Mouse (Mus musculus): ENCODE data around the gene Cd164l2. TPM values are rescaled to one million over a fixed set of nuclear protein-coding genes. Genes with fewer than 3 reads are reported as not detected.

Gene Cd164l2
- polyA plus RNA-seq, 1 experiment: not detected

DNA sequence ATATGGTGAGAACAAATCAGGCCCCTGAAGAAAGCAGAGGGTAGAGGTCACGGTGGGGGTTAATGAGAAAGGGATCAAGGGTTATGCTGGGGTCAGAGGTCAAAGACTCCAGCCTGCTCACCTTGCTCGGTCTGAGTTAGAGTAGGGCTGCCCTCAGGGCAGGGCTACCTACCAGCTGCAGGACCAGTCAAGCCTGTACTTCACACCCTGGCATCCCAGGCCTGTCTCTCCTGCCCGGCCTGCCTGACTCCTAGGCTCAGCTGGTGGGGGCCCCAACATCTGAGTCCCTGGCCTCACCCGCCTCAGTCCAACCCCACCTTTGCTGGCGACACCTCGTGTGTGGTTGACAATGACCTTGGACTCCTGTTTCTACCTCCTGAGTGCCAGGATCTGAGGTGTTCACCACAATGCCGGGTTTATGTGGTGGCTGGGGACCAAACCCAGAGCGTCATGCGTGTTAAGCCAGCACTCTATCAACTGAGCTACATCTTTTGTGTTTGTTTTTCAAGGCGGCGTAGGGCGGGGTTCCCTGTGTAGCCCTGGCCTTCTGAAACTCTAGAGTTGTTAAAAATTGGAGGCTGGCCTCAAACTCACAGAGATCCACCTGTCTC is 46.0 kb downstream of the Cd164l2 start:
- Histone ChIP-seq H3K27ac (ENCODE audit: insufficient read depth, low read length) (no peak overlapping the region), H3K4me3 (ENCODE audit: insufficient read depth, low read length) (no peak overlapping the region), H3K4me1 (ENCODE audit: control insufficient read depth, insufficient read depth, low read length) (no peaks in the 10 kb centered on the region)
- TF ChIP-seq CTCF (IDR thresholded peaks at IDR 0.05; ENCODE audit: borderline replicate concordance, insufficient read depth, low read length): no peak
- TF ChIP-seq POLR2A (IDR thresholded peaks at IDR 0.05; ENCODE audit: low read depth, low read length): no peak

DNA sequence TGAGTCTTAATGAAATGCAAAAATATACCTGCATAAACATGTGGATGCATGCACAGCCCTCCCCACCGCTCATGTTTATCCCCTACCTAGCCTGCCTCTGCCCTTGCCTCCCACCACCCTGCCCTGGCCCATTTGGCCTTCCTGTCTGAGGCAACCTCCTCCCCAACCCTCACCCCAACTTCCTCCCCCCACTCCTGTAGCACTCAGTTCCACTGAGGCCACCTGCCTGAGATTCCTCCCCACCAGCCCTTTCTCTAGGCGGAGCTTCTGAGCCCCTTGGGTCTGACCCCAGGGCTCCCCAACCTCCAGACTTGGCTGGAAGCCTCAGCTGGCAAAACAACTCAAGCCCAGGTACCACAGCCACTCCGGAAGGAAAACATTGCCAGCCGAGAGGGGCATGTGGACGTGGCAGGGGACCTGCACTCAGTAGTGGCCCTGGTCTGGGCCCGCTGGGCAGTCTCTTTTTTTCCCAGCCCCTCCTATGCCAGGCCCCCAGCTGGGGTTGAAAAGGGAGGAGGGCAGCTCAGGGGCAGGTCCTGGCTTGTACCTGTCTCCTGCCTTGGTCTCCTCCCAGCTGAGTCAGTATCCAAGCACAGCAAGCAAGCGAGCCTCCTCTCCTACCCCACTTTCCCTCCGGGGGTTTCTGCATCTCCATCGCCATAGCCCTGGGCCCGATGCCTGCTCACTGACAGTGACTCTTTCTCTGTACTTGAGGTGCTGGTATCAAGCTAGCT is 49.9 kb downstream of the Cd164l2 start:
- Histone ChIP-seq H3K27ac (ENCODE audit: insufficient read depth, low read length) (no peak overlapping the region), H3K4me1 (ENCODE audit: control insufficient read depth, insufficient read depth, low read length) (no peaks in the 10 kb centered on the region), H3K4me3 (ENCODE audit: insufficient read depth, low read length) (no peak overlapping the region)
- TF ChIP-seq POLR2A (IDR thresholded peaks at IDR 0.05; ENCODE audit: low read depth, low read length) (no peak), CTCF (IDR thresholded peaks at IDR 0.05; ENCODE audit: borderline replicate concordance, insufficient read depth, low read length) (no peak)

DNA sequence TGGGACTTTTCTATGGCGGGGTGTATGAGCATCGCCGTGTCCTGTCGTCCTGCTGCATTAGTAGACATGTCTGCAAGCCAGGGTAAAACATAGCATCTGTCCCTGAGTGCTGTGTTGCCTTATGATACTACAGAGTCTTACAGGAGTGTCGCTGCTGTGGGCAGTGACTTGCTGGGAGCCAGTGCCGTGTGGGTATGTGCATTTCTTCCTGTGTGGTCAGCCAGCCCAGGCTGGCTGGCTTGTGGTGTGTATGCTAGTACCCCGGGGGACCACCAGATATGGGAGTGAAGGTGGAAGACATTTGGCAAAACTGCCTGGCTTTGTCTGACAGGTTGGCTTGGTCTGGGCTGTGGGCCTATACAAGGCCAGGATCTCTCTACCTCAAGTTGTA is 50.4 kb downstream of the Cd164l2 start:
- Histone ChIP-seq H3K4me1 (ENCODE audit: control insufficient read depth, insufficient read depth, low read length) (no peaks in the 10 kb centered on the region), H3K27ac (ENCODE audit: insufficient read depth, low read length) (no peak overlapping the region), H3K4me3 (ENCODE audit: insufficient read depth, low read length) (no peak overlapping the region)
- TF ChIP-seq CTCF (IDR thresholded peaks at IDR 0.05; ENCODE audit: borderline replicate concordance, insufficient read depth, low read length) (no peak), POLR2A (IDR thresholded peaks at IDR 0.05; ENCODE audit: low read depth, low read length) (no peak)

DNA sequence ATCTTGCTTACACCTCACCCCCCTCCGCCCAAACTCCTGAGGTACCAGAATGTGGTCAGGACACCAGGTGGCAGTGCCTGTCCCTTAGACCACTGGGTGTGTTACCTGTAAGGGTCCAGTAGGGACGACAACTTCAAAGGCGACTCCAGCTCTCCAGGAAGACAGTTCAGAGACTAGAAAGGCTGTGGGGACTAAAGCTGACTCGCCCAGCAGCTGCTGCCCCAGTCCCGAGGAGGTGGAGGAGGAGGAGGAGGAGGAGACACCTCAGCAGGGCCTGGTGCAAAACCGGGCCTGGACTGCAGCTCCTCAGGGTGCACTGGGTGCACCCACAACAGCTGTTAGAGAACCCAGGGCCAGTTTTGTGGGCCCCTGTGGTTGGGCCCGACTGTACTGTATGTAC is 51.0 kb downstream of the Cd164l2 start, which contains the start of gene Sytl1:
Gene Sytl1 (minus strand): TSS at position 232 of the 400 bp plus-strand sequence.
- H3K4me1 ChIP-seq (ENCODE audit: control insufficient read depth, insufficient read depth, low read length): no peaks in the 10 kb centered on the region
- no peak for TF ChIP-seq POLR2A (IDR thresholded peaks at IDR 0.05; ENCODE audit: low read depth, low read length)
- TF ChIP-seq CTCF (IDR thresholded peaks at IDR 0.05; ENCODE audit: borderline replicate concordance, insufficient read depth, low read length): no peak
- no peak within 1 kb of the TSS for H3K4me3 ChIP-seq (ENCODE audit: insufficient read depth, low read length)
- no peak within 1 kb of the TSS for H3K27ac ChIP-seq (ENCODE audit: insufficient read depth, low read length)

DNA sequence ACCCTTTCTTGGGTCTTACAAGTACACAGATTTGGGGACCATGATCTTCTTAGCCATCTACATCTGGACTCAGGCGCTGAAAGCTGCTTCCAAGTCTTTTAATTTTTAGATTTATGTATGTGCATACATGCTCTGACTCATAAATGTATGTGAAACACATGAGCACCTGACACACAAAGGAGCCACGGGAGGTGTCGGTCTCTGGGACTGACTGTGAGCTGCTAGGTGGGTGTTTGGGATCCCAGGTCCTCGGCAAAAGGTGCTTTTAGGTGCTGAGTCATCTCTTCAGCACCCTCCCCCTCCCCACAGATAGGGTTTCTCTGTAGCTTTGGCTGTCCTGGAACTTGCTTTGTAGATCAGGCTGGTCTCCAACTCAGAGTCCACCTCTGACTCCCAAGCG is 51.8 kb downstream of the Cd164l2 start:
- Histone ChIP-seq H3K4me3 (ENCODE audit: insufficient read depth, low read length) (no peak overlapping the region), H3K27ac (ENCODE audit: insufficient read depth, low read length) (no peak overlapping the region), H3K4me1 (ENCODE audit: control insufficient read depth, insufficient read depth, low read length) (no peaks in the 10 kb centered on the region)
- no peak for TF ChIP-seq CTCF (IDR thresholded peaks at IDR 0.05; ENCODE audit: borderline replicate concordance, insufficient read depth, low read length)
- no peak for TF ChIP-seq POLR2A (IDR thresholded peaks at IDR 0.05; ENCODE audit: low read depth, low read length)

DNA sequence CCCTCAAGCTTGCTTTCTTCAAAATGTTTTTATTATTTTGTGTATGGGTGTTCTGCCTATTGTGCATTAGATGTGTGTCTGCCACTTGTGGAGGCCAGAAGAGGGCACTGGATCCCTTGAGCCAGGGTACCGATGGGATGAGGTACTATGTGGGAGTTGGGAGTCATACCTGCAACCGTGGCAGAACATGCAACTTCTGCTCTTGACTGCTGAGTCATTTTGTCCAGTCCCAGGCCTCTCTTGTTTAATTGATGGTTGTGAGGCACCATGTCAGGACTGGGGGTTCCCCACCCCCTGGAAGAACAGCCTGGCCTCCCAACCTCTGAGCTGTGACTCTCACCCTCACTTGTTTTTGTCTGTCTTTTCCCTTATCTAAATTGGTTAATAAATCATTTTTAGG is 52.6 kb downstream of the Cd164l2 start:
- no peak for TF ChIP-seq POLR2A (IDR thresholded peaks at IDR 0.05; ENCODE audit: low read depth, low read length)
- TF ChIP-seq CTCF (IDR thresholded peaks at IDR 0.05; ENCODE audit: borderline replicate concordance, insufficient read depth, low read length): no peak
- H3K27ac ChIP-seq (ENCODE audit: insufficient read depth, low read length): no peak overlapping the region

DNA sequence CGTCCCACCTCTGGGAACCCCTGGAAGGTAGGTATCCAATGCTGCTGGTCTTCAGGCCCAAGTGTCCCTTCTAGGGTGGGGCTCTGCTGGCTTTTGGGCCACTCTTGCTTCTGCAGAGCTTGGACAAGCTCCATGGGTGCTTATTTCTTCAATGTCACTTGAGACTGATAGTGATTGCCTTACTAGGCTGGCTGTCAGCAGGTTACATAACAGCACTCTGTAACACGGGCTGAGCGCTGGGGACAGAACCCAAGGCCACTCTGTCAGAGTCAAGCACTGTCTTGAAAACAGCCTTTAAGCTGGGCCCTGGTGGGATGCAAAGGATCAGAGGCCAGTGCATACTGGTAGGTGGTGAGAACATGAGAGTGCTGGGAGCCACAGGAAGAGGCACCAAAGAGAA is 53.4 kb downstream of the Cd164l2 start:
- no peaks in the 10 kb centered on the region for H3K4me1 ChIP-seq (ENCODE audit: control insufficient read depth, insufficient read depth, low read length)
- H3K4me3 ChIP-seq (ENCODE audit: insufficient read depth, low read length): no peak overlapping the region
- no peak for TF ChIP-seq POLR2A (IDR thresholded peaks at IDR 0.05; ENCODE audit: low read depth, low read length)
- TF ChIP-seq CTCF (IDR thresholded peaks at IDR 0.05; ENCODE audit: borderline replicate concordance, insufficient read depth, low read length): no peak
- no peak overlapping the region for H3K27ac ChIP-seq (ENCODE audit: insufficient read depth, low read length)

More for the DNA sequence above, 52.6 kb downstream of the Cd164l2 start:
- no peak overlapping the region for H3K4me3 ChIP-seq (ENCODE audit: insufficient read depth, low read length)
- H3K4me1 ChIP-seq (ENCODE audit: control insufficient read depth, insufficient read depth, low read length): no peaks in the 10 kb centered on the region

DNA sequence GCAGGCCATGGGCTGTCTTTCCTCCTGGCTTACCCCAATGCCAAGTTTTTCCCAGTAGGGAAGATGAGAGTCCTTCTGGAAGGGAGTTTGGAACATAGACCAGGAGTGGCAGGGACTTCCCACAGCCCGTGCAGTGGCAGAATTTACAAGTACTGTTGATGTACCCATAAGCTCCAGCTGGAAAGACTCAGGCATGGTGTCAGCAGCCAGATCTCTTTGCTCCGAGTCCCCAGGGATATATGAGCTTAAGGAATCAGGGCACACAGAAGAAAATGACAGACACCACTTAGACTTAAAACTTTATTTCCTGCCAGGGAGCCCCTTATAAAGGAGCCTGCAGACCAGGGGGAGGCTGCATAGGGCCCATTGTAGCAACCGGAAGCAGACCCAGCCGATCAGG is 53.8 kb downstream of the Cd164l2 start:
- no peak for TF ChIP-seq POLR2A (IDR thresholded peaks at IDR 0.05; ENCODE audit: low read depth, low read length)
- no peak for TF ChIP-seq CTCF (IDR thresholded peaks at IDR 0.05; ENCODE audit: borderline replicate concordance, insufficient read depth, low read length)
- Histone ChIP-seq H3K27ac (ENCODE audit: insufficient read depth, low read length) (no peak overlapping the region), H3K4me3 (ENCODE audit: insufficient read depth, low read length) (no peak overlapping the region), H3K4me1 (ENCODE audit: control insufficient read depth, insufficient read depth, low read length) (no peaks in the 10 kb centered on the region)

DNA sequence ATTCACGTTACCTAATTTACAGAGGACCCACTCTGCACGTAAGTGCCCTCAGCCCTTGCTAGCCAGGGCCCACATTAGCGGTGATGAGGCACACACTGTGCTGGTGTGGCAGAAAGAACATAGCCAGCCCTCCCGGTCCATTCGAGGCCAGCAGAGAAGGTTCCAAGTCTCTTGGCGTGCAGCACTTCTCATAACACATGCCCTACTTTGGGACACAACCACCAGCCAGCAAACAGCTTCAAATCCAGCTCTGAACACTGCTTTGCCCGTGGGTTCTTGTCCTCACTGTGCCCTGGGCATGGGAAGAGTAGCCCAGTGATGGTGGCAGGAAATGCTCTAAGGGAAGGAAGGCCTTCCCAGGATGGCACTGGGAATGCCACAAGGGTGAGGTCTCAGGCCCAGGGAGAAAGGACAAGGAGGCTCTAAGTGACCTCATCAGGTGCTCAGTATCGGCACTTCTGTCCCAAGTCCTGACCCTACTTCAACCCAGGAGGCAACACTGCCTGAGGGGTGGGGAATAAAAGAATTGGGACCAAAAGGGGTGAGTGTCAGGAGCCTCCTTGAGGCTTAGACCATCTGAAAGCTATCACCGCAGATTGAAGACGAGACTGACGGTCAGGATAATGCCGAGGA is 54.4 kb downstream of the Cd164l2 start:
- Histone ChIP-seq H3K27ac (ENCODE audit: insufficient read depth, low read length) (no peak overlapping the region), H3K4me3 (ENCODE audit: insufficient read depth, low read length) (no peak overlapping the region), H3K4me1 (ENCODE audit: control insufficient read depth, insufficient read depth, low read length) (no peaks in the 10 kb centered on the region)
- TF ChIP-seq POLR2A (IDR thresholded peaks at IDR 0.05; ENCODE audit: low read depth, low read length): no peak
- no peak for TF ChIP-seq CTCF (IDR thresholded peaks at IDR 0.05; ENCODE audit: borderline replicate concordance, insufficient read depth, low read length)

DNA sequence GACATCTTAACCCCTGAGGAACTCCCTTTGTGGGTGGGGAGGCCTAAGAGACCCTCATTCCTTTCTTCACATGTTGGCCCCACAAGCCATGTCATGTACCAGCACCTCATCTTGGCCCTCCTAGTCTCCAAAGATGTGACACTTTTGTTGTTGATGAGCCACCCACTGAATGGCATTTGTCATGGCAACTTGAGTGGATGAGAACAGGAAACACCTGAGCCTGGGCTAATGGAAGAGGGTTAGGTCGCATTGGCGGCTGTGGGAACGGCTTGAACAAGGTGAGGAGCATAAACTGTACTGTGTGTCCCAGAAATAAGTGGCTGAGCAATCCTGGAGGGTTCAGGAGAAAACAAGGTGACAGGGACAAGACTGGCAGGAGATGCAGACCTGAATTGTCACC is 57.0 kb downstream of the Cd164l2 start:
- TF ChIP-seq CTCF (IDR thresholded peaks at IDR 0.05; ENCODE audit: borderline replicate concordance, insufficient read depth, low read length) (no peak), POLR2A (IDR thresholded peaks at IDR 0.05; ENCODE audit: low read depth, low read length) (no peak)
- Histone ChIP-seq H3K4me3 (ENCODE audit: insufficient read depth, low read length) (no peak overlapping the region), H3K4me1 (ENCODE audit: control insufficient read depth, insufficient read depth, low read length) (no peaks in the 10 kb centered on the region), H3K27ac (ENCODE audit: insufficient read depth, low read length) (no peak overlapping the region)

Data from embryonic fibroblast, embryonic 13.5 days (primary cell).